Mouse (Mus musculus) right cerebral cortex, postnatal 25 days (tissue): ENCODE data around the gene Fos.
"Not testable (repeated sequence)": the region's sequence is repeated elsewhere in the genome, so short reads cannot be mapped to it uniquely, and the experiment has no call there.

ENCODE experiments used
- DNase-seq: peaks from one replicate; pipeline ENCODE4 v3.0.0; 2022

Gene Fos

DNA sequence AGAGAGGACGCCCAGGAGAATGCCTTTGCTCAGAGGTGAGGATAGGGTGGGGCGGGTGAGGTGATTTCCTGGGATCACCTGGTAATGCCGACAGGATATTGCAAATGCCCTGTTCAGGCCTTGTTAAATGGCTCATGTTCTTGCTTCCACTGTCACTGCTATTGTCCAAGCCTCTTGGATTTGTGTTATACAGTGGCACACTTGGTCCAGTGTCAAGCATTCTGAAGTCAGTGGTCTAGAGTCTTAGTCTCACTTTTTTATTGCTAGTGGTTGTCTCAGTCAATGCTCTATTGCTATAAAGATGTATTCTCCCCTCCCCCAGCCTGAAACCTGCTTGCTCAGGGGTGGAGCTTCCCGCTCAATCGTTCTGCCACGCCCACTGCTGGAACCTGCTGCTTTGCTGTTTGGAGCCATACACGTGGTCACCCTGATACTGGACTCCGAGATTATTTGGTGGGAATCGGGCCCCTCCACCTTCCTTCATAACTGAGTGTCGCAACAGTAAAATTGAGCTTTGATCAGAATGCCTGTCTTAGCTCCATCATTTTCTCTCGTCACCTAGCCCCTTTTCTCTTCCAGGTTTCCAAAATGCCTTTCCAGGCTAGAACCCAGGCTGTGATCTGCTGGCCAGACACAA is 51.3 kb downstream of the Fos start:
- not testable (repeated sequence) for DNase-seq
